Mouse (Mus musculus) cerebellum, postnatal 10 days (tissue): ENCODE measurements around the gene Mdm2.

Experiments used
- DNase-seq, 2 experiments: peaks; one replicate each; pipeline ENCODE4 v3.0.0; 2021; ENCODE audit warnings: mixed read lengths in 2 of 2

Mdm2 gene

DNA sequence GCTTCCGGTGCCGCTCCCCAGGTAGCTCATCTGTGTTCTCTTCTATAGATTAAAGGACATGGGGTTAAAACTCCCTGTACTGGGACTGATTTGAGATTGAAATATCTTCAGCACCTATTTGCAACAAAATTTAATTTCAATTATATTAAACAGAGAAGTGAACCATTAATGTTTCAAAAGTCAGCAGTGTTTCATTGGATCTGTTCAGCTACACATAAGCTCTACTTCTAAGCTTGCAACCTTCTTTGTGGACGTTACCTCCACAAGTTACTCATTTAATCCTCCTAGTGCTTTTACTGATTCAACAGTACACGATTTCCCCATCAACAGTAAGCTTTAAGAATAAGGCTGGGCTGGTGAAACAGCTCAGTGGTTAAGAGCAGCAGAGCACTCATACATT lies 15.5 kb downstream of the Mdm2 start:
- no peak for DNase-seq

DNA sequence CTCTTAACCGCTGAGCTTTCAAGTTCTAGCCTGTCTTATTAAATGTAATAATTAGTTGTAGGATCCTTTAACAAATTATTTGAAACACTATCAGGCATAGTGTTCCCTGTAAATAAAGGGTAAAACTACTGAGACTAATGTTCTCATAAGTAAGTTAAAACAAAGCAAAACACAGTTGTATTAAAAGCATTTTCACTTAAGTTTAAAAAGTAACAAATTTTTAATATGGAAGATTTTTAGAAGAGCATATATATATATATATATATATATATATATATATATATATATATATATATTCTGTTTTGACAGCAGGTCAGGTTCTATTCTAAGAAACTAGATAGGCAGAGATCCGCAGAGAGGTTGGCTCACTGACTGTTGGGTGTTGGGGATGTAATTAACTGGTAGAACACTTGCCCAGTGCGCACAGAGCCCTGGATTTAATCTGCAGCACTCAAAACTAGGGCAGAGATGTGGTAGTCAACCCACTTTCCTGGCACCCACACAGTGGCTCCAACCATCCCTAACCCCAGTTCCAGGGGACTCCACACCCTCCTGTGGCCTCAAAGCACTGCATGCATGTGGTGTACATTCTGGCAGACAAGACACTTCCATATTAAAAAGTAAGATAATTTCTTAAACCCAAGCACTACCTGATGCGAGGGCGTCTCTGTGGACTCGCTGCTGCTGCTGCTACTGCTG lies 16.2 kb downstream of the Mdm2 start:
- no peak for DNase-seq

DNA sequence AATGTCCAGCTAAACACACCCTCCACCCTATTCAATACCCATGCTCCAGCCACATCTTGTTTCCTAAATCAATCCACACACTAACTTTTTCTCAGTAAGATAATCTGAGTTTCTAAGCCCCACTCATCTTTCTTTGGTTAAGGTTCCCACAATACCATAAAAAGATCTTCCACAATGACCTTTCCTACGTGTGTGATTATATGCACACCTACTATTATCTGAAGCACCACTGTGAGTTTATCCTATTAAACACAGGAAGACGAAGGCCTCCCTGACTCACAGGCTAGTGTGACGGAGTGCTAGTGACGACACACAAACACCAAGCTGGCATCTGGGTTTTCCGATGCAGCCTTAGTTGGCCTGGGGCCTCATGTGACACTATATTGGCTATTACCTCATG lies 17.6 kb downstream of the Mdm2 start:
- DNase-seq = no peak

DNA sequence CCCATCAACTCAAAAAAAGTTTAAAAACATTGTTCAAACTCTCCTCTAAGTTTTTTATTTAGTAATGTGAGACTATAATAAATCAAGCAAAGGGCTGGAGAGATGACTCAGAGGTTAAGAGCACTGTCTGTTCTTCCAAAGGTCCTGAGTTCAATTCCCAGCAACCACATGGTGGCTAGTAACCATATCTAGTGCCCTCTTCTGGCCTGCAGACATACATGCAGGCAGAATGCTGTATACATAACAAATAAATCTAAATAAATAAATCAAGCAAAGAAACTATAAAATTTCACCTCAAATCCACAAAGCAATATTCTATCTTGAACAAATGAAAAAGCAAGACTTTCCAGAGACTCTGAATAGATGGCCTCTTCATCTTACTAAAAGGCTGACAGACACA lies 18.4 kb downstream of the Mdm2 start:
- DNase-seq = no peak

DNA sequence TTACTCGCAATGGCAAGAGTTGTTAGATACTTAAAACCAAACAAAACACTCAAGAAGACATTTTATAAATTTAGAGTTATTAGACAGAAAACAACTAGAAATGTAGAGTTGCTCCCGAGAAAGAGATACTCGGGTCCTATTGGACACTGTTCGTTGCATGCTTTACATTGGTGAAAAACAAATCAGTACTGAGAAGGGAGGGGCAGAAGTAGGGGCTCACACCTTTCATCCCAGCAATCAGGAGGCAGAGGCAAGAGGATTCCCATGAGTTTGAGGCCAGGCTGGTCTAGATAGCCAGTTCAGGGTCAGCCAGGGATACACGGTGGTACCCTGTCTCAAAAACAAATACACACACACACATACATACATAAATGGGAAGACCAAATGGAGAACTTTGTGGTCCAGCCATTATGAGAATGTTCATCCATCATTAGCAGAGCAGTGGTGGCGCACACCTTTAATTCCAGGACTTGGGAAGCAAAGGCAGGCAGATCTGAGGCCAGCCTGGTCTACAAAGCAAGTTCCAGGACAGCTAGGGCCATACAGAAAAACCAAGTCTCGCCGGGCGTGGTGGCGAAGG lies 19.1 kb downstream of the Mdm2 start:
- DNase-seq = no peak

DNA sequence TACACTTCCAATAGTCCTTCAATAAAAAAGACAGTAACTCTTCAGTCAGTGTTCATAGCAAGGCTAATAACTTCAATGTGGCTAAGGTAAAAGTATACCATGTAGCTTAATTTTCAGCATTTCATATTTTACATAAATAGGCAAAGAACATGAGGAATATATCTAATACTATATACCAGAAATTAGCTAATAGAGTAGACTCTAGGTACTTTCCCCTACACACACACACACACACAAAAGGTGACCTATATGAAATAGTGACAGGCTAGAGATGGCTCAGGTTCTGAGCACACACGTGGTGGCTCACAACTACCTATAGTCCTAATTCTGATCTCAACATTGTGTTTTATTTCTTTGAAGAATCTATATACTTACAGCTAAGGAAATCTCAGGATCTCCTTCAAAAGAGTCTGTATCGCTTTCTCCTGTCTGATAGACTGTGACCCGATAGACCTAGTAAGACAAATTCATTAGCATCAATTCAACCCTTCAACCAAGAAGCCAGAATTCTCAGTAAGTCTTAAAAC lies 19.7 kb downstream of the Mdm2 start:
- no peak for DNase-seq

DNA sequence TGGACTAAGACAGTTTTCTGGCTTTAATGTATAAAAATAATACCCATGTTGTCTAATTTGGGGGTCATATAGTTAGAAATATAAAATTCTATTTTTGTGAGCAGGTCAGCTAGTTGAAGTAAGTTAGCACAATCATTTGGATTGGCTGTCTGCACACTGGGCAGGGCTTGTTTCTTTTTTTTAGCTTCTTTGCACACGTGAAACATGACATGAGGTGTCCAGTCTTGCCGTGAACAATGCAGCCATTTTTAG lies 20.5 kb downstream of the Mdm2 start:
- no peak for DNase-seq

DNA sequence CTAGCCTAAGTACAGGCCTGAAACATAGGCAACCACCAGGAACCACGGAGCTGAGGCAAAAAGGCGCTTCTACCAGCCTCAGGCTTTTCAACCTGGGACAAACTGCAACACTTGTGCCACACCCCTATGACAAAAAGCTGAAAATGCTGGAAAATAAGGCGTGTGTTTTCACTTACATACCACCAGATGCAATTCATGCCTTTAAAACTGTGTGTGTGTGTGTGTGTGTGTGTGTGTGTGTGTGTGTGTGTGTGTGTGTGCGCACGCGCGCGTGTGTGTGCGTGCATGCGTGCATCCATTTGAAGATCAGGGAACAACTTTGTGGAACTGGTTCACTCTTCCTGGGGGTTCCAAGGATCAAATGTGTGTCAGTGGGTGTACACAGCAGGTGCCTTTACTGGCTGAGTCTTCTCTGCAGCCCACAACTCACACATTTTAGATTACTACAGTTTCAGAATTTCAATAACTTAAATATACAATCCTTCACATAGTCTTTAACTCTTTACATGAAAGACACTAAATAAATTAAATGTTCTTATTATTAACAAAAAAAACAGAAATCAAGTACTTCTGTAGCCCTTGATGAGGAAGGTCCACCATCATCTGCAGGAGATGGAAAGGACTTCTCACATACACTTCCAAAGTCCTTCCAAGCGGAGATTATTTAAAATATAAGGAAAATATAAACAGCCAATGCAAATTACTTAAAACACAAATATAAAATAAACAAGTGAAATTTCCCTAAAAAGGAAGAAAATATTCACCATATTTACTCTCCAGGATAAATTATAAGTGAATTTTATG lies 21.1 kb downstream of the Mdm2 start:
- no peak for DNase-seq

DNA sequence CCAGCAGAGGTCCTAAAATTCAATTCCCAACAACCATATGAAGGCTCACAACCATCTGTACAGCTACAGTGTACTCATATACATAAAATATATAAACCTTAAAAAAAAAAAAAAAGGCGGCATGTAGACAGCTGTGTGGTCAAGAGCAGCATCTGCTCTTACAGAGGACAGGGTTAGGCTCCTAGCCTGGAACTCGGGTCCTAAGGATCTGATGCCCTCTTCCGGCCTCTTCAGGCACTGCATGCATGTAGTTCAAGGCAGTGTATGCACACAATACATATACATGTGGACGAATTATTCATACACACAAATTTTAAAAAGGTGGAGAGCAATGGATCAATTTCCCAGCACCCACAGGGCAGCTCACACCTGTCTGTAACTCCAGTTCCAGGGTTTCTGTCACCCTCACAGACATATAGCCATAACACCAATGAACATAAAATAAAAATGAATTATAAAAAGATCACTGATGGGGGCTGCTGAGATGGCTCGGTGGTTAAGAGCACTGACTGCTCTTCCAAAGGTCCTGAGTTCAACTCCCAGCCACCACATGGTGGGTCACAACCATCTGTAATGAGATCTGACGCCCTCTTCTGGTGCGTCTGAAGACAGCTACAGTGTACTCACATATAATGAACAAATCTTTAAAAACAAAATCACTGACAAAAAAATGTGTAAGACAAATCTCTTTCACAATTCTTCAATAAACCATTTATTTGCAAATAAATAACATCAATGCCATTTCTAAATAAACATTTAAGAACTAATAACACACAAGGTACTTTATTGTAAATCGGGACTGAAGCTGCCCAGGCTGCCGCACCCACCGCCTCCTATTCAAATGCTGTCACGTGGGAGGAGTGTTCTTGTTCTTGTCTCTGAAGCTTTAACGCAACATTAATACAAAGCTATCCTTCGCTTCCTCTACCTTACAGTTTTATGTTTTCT lies 22.1 kb downstream of the Mdm2 start:
- DNase-seq = peak; percentile 39 to 45

DNA sequence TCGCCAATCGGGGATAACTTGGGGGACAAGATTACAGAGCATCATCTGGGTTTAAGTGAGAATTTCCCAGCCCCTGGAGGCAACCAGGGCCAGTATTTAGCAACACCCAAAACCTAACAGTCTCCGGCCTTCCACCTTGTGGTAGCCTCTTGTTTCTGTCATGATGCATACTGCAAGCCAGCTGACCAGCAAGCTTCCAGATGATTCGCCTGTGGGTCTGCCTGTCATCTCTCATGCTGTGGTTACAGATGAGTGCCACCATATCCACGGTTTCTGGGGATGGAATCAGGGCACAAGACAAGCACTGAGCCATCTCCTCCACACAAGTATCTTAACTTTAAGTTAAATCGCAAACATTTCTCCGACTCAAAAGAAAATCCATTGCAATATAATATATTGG lies 23.0 kb downstream of the Mdm2 start:
- DNase-seq = no peak

DNA sequence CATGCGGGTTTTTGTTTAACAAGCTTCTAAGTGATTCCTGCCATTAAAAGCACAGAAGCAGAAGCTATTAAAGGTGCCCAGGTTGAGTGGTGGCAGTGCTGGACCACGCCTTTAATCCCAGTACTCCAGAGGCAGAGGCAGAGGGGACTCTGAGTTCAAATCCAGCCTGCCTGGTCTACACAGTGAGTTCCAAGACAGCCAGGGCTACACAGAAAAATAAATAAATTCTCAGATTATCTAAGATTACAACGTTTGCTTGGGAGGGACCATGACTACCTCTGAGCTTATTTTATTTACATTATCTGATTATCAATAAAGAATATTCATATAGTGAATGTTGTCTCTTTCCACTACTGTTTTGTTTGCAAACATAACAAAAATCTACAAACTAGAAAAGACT lies 23.5 kb downstream of the Mdm2 start:
- no peak for DNase-seq

DNA sequence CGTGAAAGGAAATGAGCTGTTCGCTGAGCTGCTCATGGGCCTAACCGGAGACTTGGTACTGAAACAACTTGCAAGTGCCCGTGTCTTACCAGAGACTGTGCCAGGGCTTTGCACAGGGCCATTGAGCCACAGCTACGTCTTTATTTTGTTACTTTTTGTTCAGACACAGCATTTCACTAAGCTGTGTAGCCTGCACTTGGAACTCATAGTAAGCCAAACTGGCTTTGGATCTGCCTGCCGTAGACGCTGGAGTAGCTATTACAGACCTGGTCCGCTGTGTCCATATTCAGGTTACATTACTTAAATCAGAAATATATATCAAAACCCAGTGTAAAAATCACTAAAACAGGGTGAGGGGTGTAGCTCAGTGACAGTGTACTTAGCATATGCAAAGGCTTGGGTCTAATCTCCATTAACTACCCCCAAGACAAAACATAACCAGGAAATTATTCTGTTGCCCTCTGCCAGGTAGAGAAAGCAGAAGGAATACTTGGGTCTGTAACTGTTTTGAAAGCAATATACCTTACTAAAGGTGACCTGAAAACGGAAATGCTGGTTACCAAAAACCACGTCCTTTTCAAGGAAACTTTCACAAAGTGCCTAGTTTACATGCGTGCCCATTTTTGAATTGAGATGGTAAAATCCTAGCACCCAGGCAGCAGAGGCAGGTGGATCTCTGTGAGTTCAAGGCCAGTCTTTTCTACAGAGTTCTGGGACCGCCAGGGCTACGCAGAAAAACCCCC lies 24.5 kb downstream of the Mdm2 start:
- no peak for DNase-seq

DNA sequence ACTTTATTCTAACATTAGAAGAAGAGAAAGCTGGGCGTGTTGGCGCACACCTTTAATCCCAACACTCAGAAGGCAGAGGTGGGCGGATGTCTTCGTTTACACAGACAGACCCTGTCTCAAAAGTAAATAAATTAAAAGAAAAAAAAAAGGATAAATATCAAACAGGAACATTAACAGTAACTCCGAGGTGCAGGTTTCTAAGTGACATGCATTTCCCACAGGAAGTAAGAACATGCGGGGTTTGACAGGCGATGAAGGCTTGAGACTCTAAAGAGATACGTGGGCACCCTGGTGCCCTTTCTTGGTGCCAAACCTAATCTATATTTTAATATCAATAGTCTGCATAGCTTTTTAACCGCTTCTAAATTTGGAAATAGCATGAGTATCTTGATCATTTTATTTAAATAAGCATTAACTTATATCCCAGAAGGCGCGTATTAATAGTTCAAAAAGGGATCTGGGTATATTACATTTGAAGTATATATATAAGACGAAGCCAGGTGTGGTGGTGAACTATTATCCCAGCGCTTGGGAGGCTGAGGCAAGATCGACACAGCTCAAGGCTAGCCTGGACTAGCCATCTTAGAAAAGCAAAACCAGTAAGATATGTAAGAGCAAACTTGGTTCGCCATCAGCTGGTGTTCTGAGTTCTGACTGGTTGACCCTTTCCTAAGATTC lies 25.2 kb downstream of the Mdm2 start:
- no peak for DNase-seq

DNA sequence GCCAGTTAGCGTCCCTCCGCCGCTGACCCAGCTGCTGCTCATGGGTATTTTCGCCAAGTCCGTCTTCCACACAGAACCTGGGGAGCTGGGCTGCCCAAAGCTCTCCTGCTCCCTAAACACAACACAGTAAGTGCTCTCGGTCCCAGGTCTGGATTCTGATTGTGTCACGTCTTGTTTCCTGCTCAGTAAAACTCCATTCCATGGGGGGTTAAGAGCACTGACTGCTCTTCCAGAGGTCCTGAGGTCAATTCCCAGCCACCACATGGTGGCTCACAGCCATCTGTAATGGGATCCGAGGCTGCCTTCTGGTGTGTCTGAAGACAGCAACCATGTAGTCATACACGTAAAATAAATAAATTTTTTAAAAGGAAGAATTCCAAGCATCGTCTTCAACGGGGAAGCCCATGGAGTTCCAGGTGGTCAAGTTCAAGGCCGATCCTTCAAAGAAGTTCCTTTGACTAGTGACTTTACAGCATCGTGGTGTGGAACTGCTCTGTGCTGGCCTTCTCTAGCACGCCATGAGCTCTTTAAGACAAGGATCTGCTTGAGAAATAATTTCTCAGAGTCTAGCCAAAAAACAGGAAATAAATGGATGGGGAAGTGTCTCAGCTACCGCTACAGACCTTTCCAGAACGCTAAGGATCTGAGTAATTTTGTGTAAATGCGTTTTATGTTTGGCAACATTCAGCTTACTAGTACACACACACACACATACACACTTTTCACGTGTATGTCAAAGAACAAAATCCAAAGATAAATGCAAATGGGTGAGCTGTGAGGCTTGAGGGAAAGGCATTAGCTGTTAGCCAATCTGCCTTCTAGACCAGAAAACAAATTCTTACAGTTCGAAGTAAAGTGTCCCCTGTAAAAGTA lies 26.0 kb downstream of the Mdm2 start:
- no peak for DNase-seq

DNA sequence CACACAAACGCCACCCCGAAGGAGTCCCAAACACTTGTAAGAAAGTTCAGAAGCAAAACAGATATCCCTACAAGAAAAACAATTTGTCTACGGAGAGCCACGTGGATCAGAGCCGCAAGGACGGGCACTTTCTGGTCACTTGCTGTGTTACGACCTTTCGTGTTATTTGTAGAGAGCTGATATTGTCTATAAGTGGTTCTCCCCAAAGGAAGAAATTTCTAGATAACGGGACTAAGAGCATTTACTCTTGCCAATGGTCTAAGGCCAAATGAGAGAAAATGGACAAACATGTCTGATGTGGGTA lies 26.9 kb downstream of the Mdm2 start:
- DNase-seq = no peak

DNA sequence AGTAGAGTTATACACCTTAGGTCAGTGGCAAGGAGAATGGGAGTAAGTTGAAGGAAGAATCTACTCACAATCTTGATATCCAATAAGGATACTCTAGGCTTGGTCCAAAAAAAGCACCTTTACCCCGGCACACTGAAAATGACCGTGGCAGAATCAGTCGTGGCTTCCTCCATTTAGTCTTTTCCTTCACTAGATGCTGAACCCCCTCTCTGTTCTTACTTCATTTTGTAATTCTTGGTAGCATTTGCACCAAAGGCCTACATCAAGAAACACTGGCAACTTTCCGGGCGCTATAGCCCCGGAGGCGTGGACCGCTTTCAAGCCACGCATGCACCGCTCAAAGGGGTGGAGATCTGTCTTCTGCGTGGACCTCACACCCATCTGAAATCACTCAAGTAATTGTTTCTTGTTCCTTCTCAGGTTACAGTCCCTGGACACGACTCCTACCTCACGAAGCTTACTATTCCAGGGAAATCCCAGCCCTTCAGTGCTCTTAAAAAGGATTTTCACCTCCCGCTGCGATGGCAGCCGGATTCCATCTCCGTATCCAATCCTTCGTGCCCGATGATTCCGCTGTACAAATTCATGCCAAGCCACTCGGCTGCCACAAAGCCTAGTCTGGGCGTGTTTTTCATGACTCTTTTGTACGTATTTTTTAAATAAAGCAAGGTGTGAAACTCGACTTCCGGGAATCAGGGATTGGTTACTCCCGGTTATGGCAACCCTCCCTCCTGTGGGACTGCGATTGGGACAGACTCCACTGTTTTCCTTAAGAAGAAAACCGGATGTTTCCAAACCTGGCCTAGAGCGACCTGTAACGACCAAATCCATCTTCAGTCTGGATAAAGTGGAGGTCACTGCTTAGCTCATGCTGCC lies 27.5 kb downstream of the Mdm2 start:
- DNase-seq = no peak

DNA sequence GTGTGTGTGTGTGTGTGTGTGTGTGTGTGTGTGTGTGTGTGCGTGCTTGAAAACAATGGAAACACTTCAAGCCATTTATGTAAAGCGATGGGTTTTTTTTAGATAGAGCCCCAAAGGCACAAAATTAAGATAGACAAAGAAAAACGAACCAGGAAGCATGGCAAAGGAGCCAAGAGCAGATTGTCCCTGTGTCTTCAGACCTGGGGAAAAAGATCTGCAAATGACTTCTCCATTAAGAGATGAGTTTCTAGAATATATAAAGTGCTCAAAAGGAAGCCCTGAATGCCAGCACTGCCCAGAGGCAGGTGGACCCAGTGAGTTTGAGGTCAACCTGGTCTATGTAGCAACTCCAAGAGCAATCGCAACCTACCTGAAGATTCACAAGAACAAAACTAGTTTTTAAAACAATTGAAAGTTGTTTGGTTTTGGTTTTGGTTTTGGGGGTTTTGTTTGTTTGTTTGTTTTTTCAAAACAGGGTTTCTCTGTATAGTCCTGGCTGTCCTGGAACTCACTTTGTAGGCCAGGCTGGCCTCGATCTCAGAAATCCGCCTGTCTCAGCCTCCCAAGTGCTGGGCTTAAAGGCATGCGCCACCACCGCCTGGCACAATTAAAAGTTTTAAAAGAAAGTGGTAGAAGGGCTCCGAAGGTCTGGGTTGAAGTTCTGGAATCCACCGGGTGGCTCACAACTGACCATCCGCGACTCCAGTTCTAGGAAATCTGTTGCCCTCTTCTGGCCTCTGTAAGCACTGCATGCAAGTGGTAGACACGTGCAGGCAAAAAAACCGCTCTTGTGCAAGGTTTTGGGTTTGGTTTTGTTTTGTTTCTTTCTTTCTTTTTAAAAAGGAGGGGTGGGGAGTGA lies 28.3 kb downstream of the Mdm2 start:
- peak; percentile 66 to 73 for DNase-seq

DNA sequence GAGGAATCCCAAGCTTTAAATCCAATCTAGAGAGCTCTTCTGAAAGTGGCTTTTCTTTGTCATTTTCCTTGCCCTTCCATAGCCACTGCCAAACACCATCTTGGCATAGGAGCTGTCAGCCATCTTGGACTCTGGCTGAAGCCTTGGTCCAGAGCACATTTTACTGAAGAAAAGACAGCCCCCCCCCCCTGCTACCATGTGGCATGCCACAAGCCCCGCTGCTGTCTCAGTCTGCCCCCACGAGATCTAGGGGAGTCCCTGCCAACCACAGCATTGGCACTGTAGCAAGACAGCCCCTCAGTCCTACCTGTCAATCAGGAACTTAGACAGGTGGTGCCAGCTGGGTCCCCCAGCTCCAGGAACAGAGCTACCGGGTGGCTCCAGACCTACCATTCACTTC lies 29.0 kb downstream of the Mdm2 start:
- peak; percentile 16 to 27 for DNase-seq
